Mouse (Mus musculus): ENCODE data around the gene Pilrb2.
A peak's percentile ranks its signal among the peaks of the same experiment; 100 is the strongest.

DNA sequence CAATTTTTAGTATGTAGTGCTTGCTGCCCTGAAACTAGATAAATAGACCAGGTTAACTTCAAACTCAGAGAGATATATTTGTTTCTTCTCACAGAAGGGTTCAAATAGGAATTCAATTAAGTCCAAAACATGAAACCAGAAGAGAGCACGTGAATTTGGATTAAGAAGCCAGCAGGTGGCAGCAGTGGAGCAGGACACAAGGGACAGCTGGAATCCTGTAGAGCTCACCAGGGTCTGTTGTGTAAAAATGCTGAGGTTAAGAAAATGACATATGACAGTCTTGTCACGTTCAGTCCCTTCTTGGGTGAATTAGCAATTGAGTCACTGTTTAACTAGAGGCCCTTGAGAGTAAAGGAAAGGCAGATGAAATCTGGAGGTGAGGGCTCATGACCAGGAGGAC, 14.3 kb upstream of the Pilrb2 start:
- TF ChIP-seq CTCF (conservative IDR thresholded peaks at IDR 0.05; ENCODE audit: insufficient read depth, insufficient read length, low read depth, low read length) (peak; percentile 78), POLR2A (IDR thresholded peaks at IDR 0.05; ENCODE audit: low read depth, low read length) (no peak)

Measured in kidney, adult 2 months (tissue).